Mouse (Mus musculus): ENCODE data around the gene Dnajc17. TPM values are rescaled to one million over a fixed set of nuclear protein-coding genes. Genes with fewer than 3 reads are reported as not detected.

Dnajc17 gene
- total RNA-seq, 2 experiments from 2014 or later, result 22.0 to 60.6 TPM

DNA sequence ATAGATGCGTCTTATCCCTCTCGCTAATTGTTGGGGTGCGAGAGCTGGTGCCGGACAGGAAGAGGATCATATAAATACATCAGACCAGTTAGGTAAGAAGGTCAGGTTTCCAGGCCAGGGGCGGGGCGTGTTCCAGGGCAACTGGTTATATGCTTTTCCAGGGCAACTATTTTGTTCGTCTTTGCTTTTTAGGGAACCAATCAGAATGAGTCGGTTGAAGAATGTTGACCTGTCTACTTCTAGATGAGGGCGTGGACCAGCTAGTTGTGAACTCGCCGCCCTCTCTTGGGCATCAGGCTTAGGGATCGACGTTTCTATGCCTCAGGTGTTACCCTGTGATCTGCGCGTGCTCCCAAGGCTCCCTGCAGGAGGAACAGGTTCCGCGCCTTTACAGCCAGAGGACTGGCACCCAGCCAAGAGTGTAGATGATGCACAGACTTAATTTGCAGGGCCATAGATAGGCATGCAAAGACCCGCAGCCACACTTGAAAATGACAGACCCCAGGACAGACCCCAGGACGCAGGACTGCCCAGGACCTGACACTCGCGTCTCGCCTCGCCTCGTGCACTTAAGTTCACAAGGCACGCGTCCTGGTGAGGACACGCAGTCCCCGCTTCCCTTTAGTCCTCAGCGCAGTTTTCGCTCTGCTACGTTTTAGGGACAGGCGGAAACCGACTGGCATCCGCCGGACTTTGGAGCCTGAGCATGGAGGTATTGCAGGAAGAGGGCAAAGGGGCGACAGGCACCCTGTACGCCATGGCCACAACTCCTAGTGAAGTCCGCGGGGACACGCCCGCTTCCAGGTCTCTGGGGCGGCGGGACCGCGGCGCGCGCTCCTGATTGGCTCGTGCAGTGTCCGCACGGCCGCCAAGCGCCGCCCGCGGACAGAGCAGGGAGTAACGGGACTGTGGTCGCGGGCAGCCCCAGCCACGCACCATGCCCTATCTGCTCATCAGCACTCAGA lies 41.4 kb downstream of the Dnajc17 start, which contains the start of gene Gchfr:
Gene Gchfr, plus strand, starts transcription at position 873 of the 965 bp plus-strand sequence.
- peak; percentile 84 for ATAC-seq (replicated peaks; ENCODE audit: poor library complexity, severe bottlenecking)

- no peak for ATAC-seq (replicated peaks; ENCODE audit: poor library complexity, severe bottlenecking)
These were observed 43.2 kb downstream of the Dnajc17 start for GRCm38 (mm10) chr2:119165401-119165800.

- ATAC-seq (replicated peaks; ENCODE audit: poor library complexity, severe bottlenecking), result no peak
These were observed 44.6 kb downstream of the Dnajc17 start for GRCm38 (mm10) chr2:119163999-119164398.

GRCm38 (mm10) chr2:119163135-119163534 lies 45.5 kb downstream of the Dnajc17 start:
- ATAC-seq (replicated peaks; ENCODE audit: poor library complexity, severe bottlenecking), result peak; percentile 36

DNA sequence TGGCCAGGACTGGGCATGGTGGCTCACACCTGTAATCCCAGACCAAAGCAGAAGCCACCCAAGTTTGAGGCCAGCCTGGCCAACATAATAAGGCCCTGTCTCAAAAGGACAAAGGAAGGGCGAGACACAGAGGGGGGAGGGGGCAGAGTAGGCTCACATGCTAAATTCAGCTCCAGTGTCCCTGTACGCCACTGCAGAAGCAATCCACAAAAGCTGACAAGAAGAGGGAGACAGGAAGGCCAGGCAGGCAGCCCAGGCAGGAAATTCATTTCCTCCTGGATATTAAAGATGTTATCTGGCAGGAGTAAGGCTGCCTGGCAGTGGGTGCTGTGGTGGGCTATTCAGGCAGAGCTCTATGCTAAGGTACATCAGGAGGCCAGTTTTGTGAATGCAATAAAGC lies 47.3 kb downstream of the Dnajc17 start:
- ATAC-seq (replicated peaks; ENCODE audit: poor library complexity, severe bottlenecking), result no peak

- ATAC-seq (replicated peaks; ENCODE audit: poor library complexity, severe bottlenecking), result no peak
These were observed 50.8 kb downstream of the Dnajc17 start for GRCm38 (mm10) chr2:119157836-119158235.

DNA sequence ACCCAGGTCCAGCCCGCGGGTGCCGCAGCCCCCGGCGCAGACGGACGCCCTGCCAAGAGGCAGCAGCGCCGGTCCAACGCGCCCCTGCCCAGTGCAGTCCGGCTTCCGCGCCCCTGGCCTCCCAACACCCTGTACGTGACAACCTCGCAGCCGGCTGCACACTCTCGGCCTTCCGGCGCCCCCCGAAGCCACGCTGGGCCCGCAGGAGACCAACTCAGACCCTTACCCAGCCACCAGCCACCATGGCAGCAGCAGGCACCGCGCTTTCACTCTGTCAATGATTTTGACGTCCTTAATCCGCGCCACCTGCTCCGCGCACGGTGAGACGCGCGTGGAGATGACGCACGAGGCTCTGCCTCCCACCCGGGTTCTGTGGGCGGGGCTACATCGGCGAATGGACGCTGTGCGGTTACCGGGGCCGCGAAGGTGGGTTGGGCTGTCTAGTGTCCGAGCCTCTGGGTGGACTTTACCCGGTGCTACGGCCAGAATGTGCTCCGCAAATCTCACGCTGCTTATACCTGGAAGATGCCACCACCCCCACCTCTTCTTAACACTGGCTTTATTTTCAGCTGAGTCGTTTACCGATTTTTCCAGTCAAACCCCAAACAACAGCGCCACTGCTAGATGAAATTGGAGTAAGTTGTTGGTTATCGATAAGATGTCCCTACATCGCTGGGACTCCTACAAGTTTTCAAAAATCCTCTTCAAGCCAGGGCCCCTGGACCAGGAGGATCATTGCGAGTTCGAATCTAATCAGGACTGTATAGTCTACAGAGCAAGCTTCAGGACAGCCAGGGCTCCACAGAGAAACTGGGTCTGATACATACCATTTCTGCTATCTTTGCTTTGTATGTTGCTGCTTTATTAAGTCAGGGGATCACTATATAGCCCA lies 51.7 kb downstream of the Dnajc17 start, which contains the start of gene Rmdn3:
Gene Rmdn3, minus strand, starts transcription at position 354 of the 892 bp plus-strand sequence.
- ATAC-seq (replicated peaks; ENCODE audit: poor library complexity, severe bottlenecking), result peak; percentile 98

GRCm38 (mm10) chr2:119156081-119156680 lies 52.4 kb downstream of the Dnajc17 start:
- peak; percentile 11; the same call in 1 of the 2 replicates for ATAC-seq (replicated peaks; ENCODE audit: poor library complexity, severe bottlenecking)

- ATAC-seq (replicated peaks; ENCODE audit: poor library complexity, severe bottlenecking), result no peak
These were observed 53.2 kb downstream of the Dnajc17 start for GRCm38 (mm10) chr2:119155388-119155787.

GRCm38 (mm10) chr2:119154683-119155082 lies 53.9 kb downstream of the Dnajc17 start:
- ATAC-seq (replicated peaks; ENCODE audit: poor library complexity, severe bottlenecking), result no peak

GRCm38 (mm10) chr2:119152255-119152654 lies 56.3 kb downstream of the Dnajc17 start:
- no peak for ATAC-seq (replicated peaks; ENCODE audit: poor library complexity, severe bottlenecking)

DNA sequence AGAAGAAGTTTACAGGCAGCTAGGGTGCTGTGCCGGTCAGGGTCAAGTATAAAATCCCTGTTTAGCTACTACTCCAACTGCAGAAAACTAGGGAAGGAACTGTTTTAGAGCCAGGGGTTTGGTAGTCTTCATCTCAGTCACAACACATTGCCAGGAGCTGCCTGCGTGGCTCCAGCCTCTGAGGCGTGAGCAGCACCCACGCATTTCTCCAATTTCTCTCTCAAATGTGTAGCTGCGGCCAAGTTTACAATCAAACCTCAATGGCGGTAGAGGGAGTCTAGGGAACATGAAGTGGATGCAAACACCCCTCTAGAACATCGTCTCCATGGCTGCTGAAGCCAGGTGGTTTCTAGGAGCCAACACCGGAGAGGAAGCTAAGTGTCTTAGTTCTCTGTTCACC lies 60.8 kb downstream of the Dnajc17 start:
- ATAC-seq (replicated peaks; ENCODE audit: poor library complexity, severe bottlenecking), result no peak

GRCm38 (mm10) chr2:119147160-119147678 lies 61.4 kb downstream of the Dnajc17 start:
- ATAC-seq (replicated peaks; ENCODE audit: poor library complexity, severe bottlenecking), result no peak

GRCm38 (mm10) chr2:119146435-119146834 lies 62.2 kb downstream of the Dnajc17 start:
- no peak for ATAC-seq (replicated peaks; ENCODE audit: poor library complexity, severe bottlenecking)

GRCm38 (mm10) chr2:119145199-119145598 lies 63.4 kb downstream of the Dnajc17 start:
- ATAC-seq (replicated peaks; ENCODE audit: poor library complexity, severe bottlenecking), result peak; percentile 58; the same call in 1 of the 2 replicates

DNA sequence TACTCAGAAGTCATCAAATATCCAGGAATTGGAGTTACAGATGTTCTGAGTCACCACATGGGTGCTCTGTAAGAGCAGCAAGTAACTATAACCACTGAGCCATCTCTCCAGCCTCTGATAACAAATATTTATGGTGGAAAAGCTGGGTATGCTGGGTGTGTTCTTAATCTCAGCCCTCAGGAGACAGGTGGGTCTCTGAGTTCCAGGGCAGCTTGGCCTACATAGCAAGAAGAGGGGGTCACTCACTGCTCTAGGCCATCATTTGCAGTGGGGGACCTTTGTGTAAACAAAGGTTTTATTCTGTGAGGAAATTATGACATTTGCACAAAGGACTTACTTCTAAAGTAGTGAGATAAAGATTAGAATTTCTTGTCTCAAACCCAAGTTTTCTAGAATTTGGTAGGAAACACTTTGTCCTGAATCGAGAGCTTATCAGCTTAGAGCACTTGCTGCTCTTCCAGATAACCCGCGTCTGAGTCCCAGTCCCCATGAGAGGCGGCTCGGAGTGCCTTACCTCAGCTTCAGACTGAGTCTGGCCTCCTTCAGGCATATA lies 72.2 kb downstream of the Dnajc17 start:
- ATAC-seq (replicated peaks; ENCODE audit: poor library complexity, severe bottlenecking), result no peak
